Mouse (Mus musculus): Measurements from ENCODE around the gene Manbal. TPM values are rescaled to one million over a fixed set of nuclear protein-coding genes. Genes with fewer than 3 reads are reported as not detected.

The Manbal gene
- total RNA-seq (2021) = 10 to 100 TPM; 35.8 to 35.9 TPM

DNA sequence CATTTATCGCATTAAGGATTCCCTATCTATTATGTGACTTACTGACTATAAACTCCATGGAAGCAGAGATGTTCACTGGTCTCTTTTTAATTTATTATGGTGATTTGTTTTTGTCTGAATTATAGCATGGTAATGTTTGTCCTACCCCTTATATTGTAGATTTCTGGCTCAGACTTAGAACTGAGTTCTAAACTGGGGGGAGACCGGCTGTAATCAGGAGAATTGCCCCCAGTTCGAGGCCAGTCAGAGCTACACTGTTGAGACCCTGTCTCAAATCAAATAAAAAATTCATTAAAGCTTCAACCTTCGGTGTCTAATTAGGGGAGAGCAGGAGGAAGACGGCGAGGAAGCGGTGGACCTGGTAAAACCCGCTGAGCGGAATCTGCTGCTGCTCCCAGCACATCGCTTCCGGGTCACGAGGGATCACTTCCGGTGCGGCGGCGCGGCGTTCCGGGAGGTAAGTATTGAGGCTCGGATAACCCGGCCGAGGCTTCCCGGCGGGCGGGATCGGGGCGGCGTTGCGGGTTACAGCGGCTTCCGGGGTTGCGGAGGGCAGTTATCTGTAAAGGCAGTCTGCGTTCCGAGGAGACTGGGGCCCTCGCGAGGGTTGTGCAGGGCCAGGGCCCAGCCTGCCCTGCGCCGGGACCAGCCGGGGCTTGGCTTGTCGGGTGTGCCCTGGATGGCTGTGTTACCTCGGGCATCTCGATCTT is at the start of gene Manbal:
TSS of gene Manbal (plus strand) at position 411 of the 710 bp plus-strand sequence.
- peak; percentile 98 for DNase-seq

DNA sequence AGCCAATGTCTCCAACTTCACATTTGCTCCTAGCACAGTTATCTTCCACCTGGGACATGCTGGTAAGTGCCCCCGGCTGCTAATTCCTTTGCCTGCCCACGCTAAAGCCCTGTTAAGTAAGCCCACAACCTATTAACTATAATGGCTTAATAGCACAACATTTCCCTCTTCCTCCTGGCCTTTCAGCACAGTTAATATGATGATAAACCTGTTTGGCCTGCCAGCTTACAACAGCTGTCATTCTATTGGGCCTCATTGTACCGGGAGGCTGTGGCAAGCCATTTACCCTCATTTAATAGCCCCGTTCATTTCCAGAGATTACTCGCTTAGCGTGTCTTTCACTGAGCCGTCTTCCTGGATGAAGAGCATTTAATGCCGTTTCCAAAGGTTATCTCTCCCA is 47.3 kb upstream of the Manbal start:
- DNase-seq = no peak

DNA sequence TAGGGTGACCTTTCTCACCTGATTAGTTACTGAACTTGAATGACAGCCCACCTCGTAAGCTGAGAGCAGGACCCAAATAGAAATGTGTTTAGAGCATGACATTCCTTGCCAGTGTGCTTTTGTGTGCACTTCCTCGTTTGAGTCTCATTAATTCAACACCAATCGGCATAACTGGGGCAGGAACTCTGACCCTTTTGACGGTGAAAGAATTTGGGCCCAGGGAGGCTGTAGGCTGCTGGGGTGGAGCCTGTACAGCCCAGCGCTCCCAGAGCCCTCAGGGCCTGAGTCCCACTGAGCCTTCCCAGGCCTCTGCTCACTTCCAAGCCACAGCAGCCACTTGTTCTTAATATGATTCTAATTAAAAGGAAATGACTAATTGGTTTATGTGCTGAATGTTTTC is 46.5 kb upstream of the Manbal start:
- no peak for DNase-seq

DNA sequence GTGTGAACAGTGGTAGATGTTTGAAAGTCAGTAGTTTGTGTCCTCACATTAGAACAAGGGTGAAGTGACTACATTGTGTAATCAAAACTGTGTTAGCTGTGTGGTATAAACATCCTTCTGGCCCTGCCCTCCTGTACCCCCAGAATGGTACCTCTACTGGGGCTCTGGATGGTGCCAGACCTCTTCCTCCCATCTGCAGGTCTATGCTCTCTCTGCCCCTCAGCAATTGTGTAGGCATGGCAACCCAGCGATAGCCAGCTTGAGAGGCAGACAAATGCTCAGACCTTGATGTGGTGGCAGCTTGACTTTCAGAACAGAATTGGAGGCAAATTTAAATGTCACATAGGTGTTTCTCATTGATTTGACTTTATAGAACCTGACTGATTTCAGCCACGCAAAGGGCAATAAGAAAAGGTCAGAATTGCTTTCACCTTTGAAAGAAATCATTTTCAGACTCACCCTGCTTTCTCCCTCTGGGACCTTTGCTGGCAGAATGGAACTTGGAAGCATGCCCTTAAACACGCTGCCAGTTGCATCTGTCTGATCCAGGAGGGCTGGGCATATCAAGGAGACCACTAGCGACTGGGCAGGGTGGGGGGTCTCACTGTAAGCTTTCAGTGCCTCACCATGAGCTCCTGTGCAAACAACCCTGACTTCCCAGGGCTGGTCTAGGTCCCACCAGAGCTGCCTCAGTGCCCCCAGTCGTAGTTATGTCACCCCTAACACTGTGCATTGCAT is 45.2 kb upstream of the Manbal start:
- DNase-seq = no peak

DNA sequence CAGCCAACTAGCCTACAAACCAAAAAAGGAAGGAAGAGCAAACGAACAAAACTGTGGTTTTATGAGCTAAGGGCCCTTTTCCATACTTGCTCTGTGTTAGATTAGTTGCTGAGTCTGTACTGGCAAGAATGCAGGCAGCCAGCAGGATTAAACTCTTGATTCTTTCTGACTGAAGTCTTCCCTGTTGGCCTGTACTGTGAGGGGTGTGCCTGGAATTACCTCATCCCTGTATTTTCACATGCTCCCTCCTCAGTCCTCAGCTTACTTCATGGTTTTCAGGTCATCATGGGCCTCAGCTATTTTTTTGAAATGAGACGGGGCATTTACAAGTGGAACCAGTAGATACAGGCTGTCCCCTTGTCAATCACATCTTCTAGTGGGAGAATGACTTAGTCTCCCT is 42.2 kb upstream of the Manbal start:
- no peak for DNase-seq

DNA sequence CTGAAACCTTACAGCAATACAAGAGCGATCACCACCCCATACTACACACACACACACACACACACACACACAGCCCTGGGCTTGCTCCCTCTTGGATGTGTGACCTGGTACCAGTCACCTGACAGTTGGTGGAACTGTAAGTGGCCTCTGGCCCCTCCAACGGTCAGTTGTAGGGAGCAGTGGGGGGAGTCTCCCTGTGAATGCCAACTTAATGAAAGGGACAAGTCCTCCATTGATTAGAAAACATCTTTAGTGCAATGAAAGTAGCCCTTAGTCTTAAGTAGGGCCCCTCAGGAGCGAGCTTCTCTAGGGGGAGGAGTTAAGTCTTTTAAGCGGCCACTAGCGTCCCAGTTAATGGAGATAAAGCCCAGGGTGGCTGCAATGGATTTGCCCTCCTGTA is 39.3 kb upstream of the Manbal start:
- no peak for DNase-seq

DNA sequence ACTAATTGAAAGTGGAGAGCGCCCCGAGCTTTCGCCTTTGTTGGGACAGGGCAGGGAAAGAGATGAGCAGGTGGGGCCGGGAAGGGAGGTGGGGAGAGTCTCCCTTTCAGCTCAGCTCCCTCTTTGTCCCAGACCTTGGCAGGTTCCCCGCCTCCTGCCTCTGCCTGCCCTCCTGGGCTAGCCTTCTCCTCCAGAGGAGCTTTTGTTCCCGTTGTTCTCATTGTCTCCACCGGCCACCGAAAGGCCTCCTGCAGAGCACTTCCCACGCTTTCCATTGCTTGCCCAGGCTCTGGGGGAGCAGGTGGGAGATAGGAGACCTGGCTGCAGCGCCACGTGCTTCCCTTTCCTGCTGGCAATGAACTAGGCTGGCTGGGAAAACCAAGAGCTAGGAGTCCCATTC is 38.8 kb upstream of the Manbal start:
- DNase-seq = peak; percentile 20

DNA sequence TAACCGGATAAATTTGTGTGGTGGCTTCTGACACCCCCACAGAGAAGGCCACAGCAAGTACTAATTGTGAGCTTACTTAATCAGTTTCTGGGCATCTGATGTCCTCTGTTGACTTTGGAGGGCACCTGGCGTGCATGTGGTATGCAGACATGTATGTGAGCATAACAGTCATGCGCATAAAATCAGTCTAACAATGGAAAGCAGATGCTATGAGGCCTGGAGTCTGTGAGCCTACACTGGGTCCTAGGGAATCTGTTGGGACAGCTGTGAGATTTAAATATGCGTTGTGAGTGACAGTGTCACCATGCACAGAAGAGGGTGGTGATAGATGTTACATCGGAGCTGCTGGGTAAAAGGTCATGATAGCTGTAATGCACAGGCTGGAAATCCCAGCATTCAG is 35.3 kb upstream of the Manbal start:
- DNase-seq = no peak

DNA sequence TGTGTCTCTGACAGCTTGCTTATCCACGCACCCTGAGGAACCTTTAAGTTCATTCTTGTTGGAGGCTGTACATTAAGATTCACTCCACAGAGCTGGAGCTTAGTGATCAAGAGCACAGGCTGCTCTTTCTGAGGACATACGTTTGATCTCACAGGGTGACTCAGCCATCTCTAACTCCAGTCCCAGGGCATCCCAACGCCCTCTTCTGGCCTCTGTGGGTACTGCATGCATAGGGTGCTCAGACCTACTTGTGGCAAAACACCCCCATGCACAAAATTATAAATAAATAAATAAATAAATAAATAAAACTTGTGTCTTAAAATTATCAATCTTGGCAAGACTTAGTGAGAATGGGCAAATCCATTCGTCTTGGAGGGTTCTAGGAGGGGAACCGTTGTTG is 28.7 kb upstream of the Manbal start:
- peak; percentile 80 for DNase-seq

DNA sequence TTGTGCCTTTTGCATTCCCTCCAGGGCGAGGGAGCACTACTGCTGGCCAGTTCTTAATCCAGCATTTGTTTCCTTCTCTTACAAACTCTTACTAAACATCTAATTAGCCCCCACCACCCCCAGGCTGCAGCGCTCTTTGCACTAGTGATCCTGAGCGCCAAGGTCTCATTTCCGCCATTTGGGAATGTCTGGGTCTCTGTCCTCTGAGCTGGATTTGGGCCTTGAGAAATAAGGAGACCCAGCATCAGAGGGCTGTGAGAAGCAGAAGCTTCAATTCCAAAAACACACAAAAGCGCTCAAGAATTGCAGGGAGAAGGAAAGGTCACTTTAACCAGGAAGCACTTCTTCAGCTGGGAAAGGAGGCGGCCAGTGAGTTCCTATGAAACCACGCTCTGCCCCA is 27.9 kb upstream of the Manbal start:
- no peak for DNase-seq

DNA sequence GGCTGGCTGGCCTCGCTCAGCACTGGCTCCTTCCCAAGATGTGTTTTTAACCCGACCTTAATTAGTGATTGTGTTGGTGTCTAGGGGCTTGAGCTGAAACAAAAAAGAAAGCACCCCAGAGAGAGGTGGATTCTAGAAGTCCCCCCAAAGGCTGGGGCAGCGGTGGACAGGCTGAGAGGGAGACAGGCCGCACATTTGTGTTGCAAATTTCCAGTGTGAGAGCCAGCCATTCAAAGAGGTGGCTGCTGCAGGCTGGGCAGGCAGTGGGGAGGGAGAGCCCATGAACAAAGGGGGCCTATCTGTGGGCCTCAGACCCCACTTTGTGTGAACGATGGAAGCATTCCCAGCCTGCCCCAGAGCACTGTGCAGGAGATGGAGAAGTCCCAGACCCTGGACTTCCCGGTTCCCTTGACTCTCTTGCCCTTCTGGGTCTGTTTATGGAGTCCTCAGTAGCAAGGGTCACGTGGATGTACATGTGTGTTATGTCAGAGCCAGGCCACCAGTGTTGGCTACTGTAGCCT is 27.1 kb upstream of the Manbal start:
- DNase-seq = no peak

DNA sequence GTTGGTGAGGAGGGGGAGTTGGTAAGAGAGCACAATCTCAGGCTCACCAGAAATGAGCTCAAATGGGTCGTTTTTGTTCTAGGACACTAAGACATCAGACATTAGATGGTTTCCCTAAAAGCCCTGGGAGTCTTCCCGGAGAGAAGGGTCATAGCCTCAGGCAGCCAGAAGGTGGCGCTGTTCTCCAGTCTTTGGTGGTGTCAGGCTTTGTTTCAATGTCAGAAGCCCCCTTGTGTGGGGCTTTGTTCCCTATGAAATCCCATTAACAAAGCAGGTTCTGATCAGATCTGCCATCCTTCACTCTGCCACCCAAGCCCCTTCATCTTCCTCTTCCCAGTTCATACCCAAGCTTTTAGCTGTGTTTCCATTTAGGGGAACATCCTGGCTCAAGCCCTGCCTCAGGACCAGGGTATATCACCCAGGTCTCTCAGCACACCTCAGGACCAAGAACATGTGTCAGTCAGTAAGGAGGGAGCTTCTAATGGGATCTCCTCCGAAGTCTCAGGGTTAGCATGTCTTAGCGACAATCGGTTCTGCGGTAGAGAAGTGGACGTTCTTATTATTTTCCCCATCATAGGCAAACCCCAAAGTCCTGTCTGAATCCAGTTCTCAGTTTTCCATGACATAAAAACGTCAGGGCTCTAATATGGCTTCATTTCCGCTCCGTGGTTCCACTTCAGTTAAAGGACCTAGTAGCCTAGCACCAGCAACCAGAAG is 25.7 kb upstream of the Manbal start:
- peak; percentile 86 for DNase-seq

DNA sequence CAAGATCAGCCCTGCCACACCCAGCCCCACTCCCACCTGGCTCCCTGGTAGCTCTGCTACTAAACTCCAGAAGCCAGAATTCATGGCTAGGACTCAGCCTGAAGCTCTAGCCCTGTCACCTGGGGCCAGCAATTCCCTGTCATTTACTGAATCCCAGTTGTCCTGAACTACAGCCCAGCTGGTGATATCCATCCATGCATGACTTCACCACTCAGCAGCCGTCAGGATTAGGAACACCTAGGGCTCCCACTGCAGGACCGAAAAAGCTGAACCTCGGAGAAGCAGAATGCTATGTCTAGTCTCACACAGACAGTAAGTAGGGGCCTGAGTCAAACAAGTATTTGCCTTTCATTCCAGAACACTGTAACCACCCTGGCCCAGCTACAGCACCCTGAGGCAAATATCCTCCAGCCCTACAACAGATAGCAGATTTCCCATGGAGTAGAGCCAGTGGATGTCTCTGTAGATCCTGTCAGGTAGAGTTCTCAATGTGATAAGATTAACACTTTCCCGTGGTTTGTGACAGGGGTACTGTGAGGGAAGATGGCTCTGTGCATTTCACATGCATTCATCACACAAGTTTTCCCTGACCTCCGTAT is 25.0 kb upstream of the Manbal start:
- DNase-seq = no peak

DNA sequence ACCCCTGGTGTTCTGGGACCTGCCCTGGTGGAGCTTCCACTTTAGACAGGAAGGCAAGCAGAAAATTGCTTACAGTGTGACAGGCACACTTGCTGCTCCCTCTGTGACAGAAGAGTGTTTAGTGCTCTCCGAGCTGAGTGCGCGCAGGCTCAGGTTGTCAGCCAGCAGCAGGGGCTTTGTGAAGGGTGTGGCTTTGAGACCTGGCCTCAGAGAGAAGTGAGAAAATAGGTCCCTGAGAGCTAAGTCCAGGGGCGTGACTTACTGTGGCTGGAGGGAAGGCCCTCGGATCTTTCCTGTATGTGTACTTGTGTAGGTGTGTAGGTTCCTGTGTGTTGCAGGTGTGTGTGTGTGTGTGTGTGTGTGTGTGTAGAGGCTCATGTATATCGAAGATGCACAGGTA is 24.1 kb upstream of the Manbal start:
- DNase-seq = no peak

DNA sequence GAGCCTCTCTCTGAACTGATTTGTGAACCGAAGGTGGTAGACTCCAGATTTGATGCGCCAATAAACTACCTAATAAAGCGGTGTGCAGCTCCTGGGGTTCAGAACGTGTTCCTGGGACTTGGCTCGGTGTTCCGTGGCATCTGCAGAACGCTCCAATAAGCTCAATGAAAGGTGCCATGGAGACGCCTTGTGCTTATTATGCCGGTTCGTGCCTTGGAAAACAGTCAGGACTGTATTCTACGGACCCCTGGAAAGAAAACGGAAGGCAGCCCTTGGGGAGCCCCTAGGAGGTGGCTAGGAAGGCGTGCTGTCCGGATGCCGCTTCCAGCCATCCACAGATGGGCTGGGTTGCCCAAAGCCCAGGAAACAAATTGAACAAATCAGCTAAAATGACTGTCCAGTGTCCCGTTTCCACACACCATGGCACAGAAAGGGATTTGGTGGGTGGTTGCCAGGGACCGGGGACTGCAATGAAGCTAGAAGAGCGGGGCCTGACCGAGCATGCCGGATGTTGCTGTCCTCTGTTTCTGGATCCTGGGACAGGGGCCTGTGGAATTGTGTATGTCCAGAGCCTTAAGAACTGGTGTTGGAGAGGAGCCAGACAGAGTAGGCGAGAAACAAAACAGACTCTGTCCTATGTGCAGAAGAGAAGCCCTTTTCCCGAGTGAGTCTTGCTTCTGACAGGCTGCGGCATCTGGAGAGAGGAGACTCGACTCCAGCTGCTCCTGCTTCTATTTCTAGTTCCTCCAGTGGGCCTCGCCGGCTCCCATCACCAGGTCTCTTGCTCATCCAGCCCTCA is 19.8 kb upstream of the Manbal start, which contains the start of gene Ghrh:
TSS of gene Ghrh (minus strand) at position 146 of the 799 bp plus-strand sequence.
- DNase-seq = peak; percentile 49

DNA sequence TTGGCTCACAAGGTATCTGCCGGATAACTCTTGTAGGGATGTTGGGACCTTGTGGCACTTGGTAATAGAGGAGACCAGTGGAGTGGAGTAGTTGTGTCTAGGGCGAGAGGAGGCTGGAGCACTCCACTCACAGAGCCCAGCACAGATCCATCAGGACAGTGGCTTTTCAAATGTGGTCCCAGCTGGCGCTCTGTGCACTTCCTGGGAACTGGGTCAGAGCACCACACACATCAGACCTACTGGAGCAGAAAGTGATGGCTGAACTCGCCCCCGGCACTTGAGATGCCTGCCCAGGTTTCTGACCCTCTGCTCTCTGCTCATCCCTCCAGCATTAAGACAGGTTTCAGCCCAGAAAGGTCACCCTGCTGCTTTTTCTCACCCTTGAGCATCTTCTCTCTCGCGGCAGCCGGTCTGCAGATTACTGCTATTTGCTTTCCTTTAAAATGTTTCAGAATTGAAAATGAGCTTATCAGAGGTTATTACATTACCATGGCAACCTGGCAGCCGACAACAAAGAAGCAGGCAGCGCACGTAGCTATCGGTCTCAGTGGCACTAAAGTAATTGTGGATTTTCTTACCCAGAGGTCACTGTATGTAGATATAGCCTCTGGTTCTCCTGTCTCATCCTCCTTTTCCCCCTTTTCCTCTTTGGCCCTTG is 18.1 kb upstream of the Manbal start:
- DNase-seq = no peak

DNA sequence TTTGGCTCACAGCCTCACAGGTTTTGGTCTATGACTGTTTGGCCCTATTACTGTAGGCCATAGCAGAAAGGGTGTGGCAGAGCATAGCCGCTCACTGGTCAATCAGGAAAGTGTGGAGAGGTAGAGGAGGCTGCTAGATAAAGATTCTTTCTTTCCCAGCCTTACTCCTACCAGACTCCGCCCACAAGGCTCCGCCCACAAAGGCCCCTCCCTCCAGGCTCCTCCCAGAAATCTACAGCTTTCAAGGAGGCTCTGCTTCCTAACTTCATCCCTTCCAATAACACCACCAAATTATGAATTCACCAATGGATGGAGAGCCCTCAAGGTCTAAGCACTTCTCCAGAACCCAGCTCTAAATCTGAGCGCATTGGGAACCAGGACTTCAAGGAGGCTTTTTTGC is 14.2 kb upstream of the Manbal start:
- DNase-seq = no peak

DNA sequence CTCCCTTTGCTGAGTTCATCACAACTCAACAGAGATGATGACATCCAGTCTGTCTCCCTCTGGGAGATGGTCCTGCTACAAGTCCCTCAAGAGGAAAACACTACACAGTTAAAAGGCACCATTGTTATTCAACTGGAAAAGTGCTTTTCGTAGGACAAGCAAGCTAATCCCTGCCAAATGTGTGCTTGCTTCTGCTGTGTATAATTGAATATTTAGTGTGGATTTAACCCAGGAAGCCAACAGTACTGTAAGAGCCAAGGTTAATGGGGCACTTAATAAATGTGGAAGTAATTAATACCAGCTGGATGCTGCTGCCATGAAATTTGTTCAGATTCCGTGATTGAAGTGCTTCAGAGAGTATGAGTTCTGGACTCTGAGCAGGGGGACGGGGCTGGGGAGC is 13.3 kb upstream of the Manbal start:
- no peak for DNase-seq

DNA sequence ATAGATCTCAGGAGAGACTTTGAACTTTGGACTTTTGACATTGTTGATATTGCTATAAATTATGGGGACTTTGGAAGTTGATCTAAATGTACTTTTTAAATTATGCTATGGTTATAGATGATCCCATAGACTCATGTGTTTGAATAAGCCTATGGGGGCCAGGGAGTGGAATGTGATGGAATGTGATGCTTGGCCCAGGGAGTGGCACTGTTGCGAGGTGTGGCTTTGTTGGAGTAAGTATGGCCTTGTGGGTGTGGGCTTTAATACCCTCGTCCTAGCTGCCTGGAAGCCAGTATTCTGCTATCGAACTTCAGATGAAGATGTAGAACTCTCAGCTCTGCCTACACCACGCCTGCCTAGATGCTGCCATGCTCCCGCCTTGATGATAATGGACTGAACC is 7.4 kb upstream of the Manbal start:
- no peak for DNase-seq

DNA sequence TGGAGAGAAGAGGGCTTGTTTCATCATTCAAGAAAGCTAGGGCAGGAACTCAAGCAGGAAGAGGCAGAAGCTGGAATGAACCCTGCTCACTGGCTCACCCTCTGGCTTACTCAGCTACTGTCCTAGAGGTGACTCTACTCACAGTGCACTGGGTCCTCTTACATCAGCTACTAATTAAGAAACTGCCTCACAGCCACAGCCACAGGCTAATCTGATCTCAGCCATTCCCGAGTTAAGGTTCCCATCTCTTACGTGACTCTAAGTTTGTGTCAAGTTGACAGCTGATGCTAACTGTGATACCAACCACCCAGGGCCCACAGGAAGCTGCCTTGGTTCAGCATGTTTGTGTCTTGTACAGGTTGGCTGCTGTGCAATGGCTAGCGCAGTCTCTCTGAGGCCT is 4.4 kb upstream of the Manbal start:
- no peak for DNase-seq

DNA sequence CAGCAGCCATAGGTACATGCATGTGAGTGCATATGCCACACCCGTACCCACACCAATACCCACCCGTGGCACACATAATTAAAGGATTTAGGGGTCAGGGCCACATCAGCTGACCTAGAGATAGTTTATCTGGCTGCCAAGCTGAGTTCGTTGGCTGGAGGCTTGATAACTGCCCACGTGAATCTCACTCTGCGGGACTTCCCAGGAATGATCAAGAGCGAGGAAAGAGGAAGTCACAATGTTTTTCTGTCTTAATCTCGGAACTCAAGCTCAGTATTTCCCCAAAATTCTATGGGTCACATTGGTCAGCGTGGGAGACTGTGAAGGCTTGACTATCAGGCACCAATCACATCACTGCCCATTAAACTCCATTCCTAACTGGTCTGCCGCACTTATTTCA is 632 bp upstream of the Manbal start:
- DNase-seq = no peak

DNA sequence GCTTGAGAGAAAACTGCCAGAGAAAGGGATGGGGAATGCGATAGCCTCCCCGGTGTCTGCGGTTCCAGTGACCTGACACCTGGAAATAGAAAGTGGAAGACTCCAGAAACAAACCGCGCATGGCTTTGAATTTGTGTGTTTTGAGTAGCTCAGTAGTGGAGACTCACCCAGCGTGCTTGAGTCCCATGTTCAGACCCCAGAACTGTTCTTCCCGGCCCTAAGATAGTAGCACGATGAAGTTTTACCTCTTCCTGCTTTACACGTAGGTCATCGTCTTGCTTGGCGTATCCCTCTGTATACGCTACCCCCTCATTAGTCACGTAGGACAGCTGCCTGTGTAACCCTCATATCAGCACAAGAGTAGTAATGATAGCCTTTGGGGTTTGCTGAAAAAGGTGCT is 597 bp downstream of the Manbal start:
- DNase-seq = no peak
